In the genomic region with DNA sequence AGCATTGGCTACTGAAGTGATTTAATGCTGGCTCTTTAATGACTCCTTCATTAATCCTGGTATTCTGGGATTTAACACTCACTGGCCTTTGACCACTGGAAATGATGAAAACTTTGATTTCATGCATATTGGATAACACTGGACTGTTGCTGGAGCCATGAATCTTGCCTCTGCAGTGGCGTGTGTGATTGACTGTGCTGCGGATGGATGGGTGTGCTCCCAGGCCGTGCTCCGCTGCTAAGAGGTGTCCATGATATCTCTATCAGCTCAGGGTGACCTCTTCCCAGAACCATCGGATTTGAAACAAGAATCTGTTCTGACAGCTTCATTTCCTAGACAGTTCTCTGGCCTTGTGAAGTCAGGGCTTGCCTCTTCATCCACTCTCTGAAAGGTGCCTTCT, we compare ENCODE assay signal across 23 mouse cellular contexts.
DNase-seq lines count a peak whose midpoint lies in the region; ATAC-seq and TF ChIP-seq lines count a peak whose summit lies in the region.
"Had no signal": no experiment of that assay in that cellular context is flagged by ENCODE, and none has a peak within 500 bp of the region (broad histone marks: within the 10 kb centered on the region; RNA-seq: fewer than 3 reads in every experiment).

No protein-coding gene starts in this region.

- no peak overlapping the region for H3K9ac ChIP-seq in hindbrain, embryonic 15.5 days
- H3K9ac ChIP-seq in hindbrain, embryonic 12.5 days: no peak overlapping the region
- H3K9ac ChIP-seq in kidney, embryonic 15.5 days: no peak overlapping the region
- H3K9ac ChIP-seq in kidney, postnatal 0 days (ENCODE audit: low read depth, low read length): no peak overlapping the region
- H3K9ac ChIP-seq: embryonic facial prominence, embryonic 12.5 days; forebrain, embryonic 13.5 days; forebrain, embryonic 15.5 days had no signal

- no peaks in the 10 kb centered on the region for H3K4me1 ChIP-seq in hindbrain, embryonic 15.5 days (replicated peaks)
- no peaks in the 10 kb centered on the region for H3K4me1 ChIP-seq in hindbrain, embryonic 12.5 days
- H3K4me1 ChIP-seq in kidney, embryonic 15.5 days: peaks cover 12% of the 10 kb centered on the region
- peaks cover 8% of the 10 kb centered on the region; the same call in 1 of the 2 replicates for H3K4me1 ChIP-seq in kidney, postnatal 0 days (replicated peaks; ENCODE audit: insufficient read depth, low read length)
- H3K4me1 ChIP-seq: embryonic facial prominence, embryonic 10.5 days; embryonic facial prominence, embryonic 12.5 days had no signal

- no peaks in the 10 kb centered on the region for H3K36me3 ChIP-seq in hindbrain, embryonic 15.5 days
- H3K36me3 ChIP-seq in hindbrain, embryonic 12.5 days: no peaks in the 10 kb centered on the region
- H3K36me3 ChIP-seq in kidney, embryonic 15.5 days: no peaks in the 10 kb centered on the region
- H3K36me3 ChIP-seq in kidney, postnatal 0 days (ENCODE audit: insufficient read depth, low read length): no peaks in the 10 kb centered on the region
- H3K36me3 ChIP-seq: embryonic facial prominence, embryonic 10.5 days; embryonic facial prominence, embryonic 12.5 days; forebrain, embryonic 15.5 days had no signal

- no peak overlapping the region for H3K4me2 ChIP-seq in hindbrain, embryonic 15.5 days
- H3K4me2 ChIP-seq in hindbrain, embryonic 12.5 days (replicated peaks): no peak overlapping the region
- no peak overlapping the region for H3K4me2 ChIP-seq in kidney, embryonic 15.5 days
- H3K4me2 ChIP-seq in kidney, postnatal 0 days (ENCODE audit: low read length): no peak overlapping the region
- H3K4me2 ChIP-seq: embryonic facial prominence, embryonic 12.5 days; forebrain, embryonic 13.5 days; forebrain, embryonic 15.5 days had no signal

- 86% methylated on average over 5 of the region's 5 CpGs for WGBS in hindbrain, embryonic 15.5 days
- WGBS in hindbrain, embryonic 12.5 days: 77% methylated on average over 5 of the region's 5 CpGs
- WGBS in kidney, embryonic 15.5 days: 42% methylated on average over 5 of the region's 5 CpGs
- WGBS in kidney, postnatal 0 days: 52% methylated on average over 5 of the region's 5 CpGs

- H3K27ac ChIP-seq in hindbrain, embryonic 15.5 days (replicated peaks): no peak overlapping the region
- no peak overlapping the region for H3K27ac ChIP-seq in hindbrain, embryonic 12.5 days
- no peak overlapping the region for H3K27ac ChIP-seq in kidney, embryonic 15.5 days
- no peak overlapping the region for H3K27ac ChIP-seq in kidney, postnatal 0 days
- H3K27ac ChIP-seq: embryonic facial prominence, embryonic 10.5 days; embryonic facial prominence, embryonic 12.5 days; forebrain, embryonic 13.5 days; forebrain, embryonic 15.5 days had no signal

- DNase-seq in kidney, postnatal 36 days: no peak
- peak; percentile 68 for DNase-seq in kidney, postnatal 0 days (ENCODE audit: low spot score)
- DNase-seq in kidney, postnatal 10 days: no peak
- DNase-seq: adrenal gland, adult 8-10 months; adrenal gland, postnatal 14 days; adrenal gland, postnatal 36 days; B cell, adult 2 months; cerebellum, adult 11-12 months; cerebellum, adult 9-10 months; cerebellum, postnatal 10 days; cerebellum, postnatal 25 days had no signal

- H3K4me3 ChIP-seq in hindbrain, embryonic 15.5 days: no peak overlapping the region
- H3K4me3 ChIP-seq in hindbrain, embryonic 12.5 days: no peak overlapping the region
- no peak overlapping the region for H3K4me3 ChIP-seq in kidney, embryonic 15.5 days (replicated peaks)
- H3K4me3 ChIP-seq in kidney, postnatal 0 days (replicated peaks; ENCODE audit: low read depth, low read length): no peak overlapping the region
- H3K4me3 ChIP-seq: embryonic facial prominence, embryonic 10.5 days; embryonic facial prominence, embryonic 12.5 days; forebrain, embryonic 13.5 days; forebrain, embryonic 15.5 days had no signal

- H3K27me3 ChIP-seq in hindbrain, embryonic 15.5 days: no peaks in the 10 kb centered on the region
- no peaks in the 10 kb centered on the region for H3K27me3 ChIP-seq in hindbrain, embryonic 12.5 days
- no peaks in the 10 kb centered on the region for H3K27me3 ChIP-seq in kidney, embryonic 15.5 days
- no peaks in the 10 kb centered on the region for H3K27me3 ChIP-seq in kidney, postnatal 0 days (ENCODE audit: insufficient read depth, low read length)
- H3K27me3 ChIP-seq: CH12.LX; embryonic facial prominence, embryonic 12.5 days; forebrain, embryonic 13.5 days; forebrain, embryonic 15.5 days; Patski had no signal

- ATAC-seq in hindbrain, embryonic 15.5 days (ENCODE audit: low FRiP score, low read depth): peak; percentile 30; the same call in 1 of the 2 replicates
- no peak for ATAC-seq in hindbrain, embryonic 12.5 days (ENCODE audit: low FRiP score)
- peak; percentile 69; the same call in 1 of the 2 replicates for ATAC-seq in kidney, embryonic 15.5 days (replicated peaks; ENCODE audit: low FRiP score)
- ATAC-seq in kidney, postnatal 0 days (replicated peaks; ENCODE audit: low FRiP score, low read depth): peak; percentile 79; the same call in 1 of the 2 replicates
- ATAC-seq: activated CD4-positive, CD25-positive, alpha-beta regulatory T cell, adult 4 months; CD4-positive, CD25-positive, alpha-beta regulatory T cell, adult 4 months; forebrain, embryonic 13.5 days; forebrain, embryonic 15.5 days; Patski had no signal

- no peaks in the 10 kb centered on the region for H3K9me3 ChIP-seq in hindbrain, embryonic 15.5 days
- no peaks in the 10 kb centered on the region for H3K9me3 ChIP-seq in hindbrain, embryonic 12.5 days (replicated peaks)
- no peaks in the 10 kb centered on the region for H3K9me3 ChIP-seq in kidney, embryonic 15.5 days (replicated peaks)
- no peaks in the 10 kb centered on the region for H3K9me3 ChIP-seq in kidney, postnatal 0 days (replicated peaks; ENCODE audit: low read length)
- H3K9me3 ChIP-seq: embryonic facial prominence, embryonic 10.5 days; embryonic facial prominence, embryonic 12.5 days; forebrain, embryonic 13.5 days; forebrain, embryonic 15.5 days; G1E had no signal

- TF ChIP-seq CTCF in kidney, postnatal 0 days (IDR thresholded peaks at IDR 0.05; ENCODE audit: low read depth): no peak
